Mouse (Mus musculus): ENCODE measurements around the gene Tada2b.

DNA sequence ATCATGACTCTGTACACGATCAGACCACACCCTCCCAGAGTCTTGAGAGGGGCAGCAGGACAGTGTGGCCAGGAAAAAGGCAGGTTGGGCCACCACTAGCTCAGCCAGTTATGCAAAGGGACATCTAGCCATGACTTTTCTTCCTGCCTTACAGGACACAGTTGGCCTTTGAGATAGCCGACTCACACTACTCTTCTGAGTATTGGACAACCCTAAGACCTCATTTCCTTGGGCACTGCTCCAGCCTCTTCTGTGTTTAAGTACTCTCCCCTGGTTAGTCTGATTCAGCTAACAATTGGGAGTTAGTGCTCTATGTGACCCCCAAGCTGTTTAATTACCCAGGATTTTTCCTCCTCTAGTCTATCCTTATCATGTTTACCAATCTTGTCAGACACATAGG, 4.3 kb downstream of the Tada2b start:
- TF ChIP-seq CTCF (IDR thresholded peaks at IDR 0.05; ENCODE audit: borderline replicate concordance, insufficient read depth, low read depth, low read length), result no peak
- TF ChIP-seq POLR2A (IDR thresholded peaks at IDR 0.05; ENCODE audit: borderline replicate concordance, insufficient read depth, low read length), result no peak
